Mouse (Mus musculus) erythroblast, adult 5-6 weeks (primary cell): ENCODE results near the gene Ubd. TPM values are rescaled to one million over a fixed set of nuclear protein-coding genes. Genes with fewer than 3 reads are reported as not detected.
"Not testable (repeated sequence)": the region's sequence is repeated elsewhere in the genome, so short reads cannot be mapped to it uniquely, and the experiment has no call there.

Source experiments
- ATAC-seq: replicated peaks from 2 replicates; pipeline ENCODE4 v1.8.0; 2016; ENCODE audit warnings: moderate number of reproducible peaks, mild to moderate bottlenecking, moderate TSS enrichment, inconsistent platforms; ENCODE audit not compliant: poor library complexity, low FRiP score, severe bottlenecking
- total RNA-seq, 2 experiments: library from RNA; stranded (forward) in 1 of 2; stranded (reverse) in 1 of 2; fragments of 150-400 nt in 1 of 2; fragments of 200-764, 138-1000 nt in 1 of 2; gene quantifications; 2 replicates each; pipeline versions ENCODE4 v1.2.3 to v1.2.4; 2015 to 2017; ENCODE audit warnings: low replicate concordance in 2 of 2

Ubd gene
- 5.4 TPM in 1 of 2 replicates, not detected in the other for total RNA-seq (2015; ENCODE audit: low replicate concordance)
- 1.7 and 4.7 TPM in 2 replicates for total RNA-seq (2017; ENCODE audit: low replicate concordance)

DNA sequence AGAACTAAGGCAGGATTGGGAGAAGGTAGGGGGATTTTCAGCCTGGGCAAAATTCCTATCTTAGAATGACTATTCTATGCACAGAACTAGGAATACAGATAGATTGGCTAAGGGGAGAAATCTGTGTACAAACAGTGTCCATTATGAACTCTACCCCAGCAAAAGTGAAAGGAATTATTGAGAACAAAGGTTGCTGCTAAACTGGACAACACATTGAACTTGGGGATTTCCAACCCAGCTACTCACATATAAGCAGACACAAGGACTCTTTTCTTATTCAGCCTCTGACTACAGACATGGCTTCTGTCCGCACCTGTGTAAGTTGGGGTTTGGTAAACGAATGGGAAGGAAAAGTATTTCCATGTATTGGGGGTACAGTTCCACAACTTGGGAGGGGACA, at the start of gene Ubd:
Ubd (plus strand) TSS at position 237 of the 400 bp plus-strand sequence.
- no peak for ATAC-seq

DNA sequence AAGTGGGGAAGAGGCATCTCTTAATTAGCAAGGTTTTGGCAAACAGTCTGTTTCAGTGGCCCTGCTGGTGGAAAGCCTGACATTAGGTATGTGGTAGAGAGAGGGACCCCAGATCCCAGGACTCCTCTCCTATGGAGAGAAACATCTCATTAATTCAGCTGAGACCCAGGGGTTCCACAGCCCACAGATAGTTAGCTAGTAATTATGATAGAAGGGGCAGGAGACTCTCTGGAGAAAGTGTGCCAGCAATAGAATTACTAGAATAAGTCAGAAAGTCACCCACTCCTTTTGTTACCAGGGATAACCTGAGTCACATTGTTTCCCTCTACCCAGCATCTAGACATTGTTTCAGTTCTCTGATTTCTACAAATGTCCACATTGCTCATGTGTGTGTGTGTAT, 32.3 kb upstream of the Ubd start, which contains the start of gene Olfr93:
Olfr93 (minus strand) TSS at position 101 of the 400 bp plus-strand sequence.
- no peak for ATAC-seq

DNA sequence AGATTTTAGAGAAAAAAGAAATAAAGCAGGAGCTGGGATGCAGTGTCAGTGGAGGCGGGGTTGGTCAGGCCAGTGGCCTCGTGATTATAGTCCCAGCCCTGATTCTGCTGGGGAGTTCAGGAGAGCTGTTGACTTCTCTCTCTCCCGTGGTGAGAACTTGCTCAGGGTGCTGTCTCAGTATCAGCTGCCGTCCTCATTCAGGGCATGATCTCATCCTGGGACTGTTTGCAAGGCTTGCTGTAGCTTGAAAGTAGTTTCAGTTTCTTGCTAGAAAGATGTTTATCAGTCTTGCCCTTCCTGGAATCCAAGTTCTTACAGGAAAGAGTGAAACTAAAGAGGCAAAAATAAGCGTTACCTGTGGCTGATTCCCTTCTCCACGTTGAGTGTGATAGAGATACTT, 8.2 kb upstream of the Ubd start:
- no peak for ATAC-seq

- no peak for ATAC-seq
Measured at GRCm38 (mm10) chr17:37190711-37191110, 3.0 kb upstream of the Ubd start.

- ATAC-seq = no peak
Measured at GRCm38 (mm10) chr17:37193032-37193431, 660 bp upstream of the Ubd start.

DNA sequence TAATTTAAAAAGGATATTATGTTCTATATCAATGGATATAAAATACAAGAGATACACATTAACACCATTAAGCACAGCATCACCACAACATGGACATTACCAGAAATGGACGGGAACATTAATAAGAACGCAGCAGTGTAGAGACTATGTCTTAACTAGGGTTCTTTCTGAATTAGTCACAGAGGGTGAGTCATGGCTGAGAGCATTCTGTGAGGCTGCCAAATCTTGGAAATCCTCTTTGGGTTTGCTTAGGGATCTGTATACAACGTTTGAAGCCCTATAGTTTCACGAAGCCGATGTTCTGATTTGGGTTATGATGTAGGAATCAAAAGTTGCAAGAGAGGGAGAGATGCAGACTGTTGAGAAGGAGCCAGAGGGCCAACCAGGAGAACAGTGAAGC, 1.1 kb downstream of the Ubd start:
- ATAC-seq = no peak

DNA sequence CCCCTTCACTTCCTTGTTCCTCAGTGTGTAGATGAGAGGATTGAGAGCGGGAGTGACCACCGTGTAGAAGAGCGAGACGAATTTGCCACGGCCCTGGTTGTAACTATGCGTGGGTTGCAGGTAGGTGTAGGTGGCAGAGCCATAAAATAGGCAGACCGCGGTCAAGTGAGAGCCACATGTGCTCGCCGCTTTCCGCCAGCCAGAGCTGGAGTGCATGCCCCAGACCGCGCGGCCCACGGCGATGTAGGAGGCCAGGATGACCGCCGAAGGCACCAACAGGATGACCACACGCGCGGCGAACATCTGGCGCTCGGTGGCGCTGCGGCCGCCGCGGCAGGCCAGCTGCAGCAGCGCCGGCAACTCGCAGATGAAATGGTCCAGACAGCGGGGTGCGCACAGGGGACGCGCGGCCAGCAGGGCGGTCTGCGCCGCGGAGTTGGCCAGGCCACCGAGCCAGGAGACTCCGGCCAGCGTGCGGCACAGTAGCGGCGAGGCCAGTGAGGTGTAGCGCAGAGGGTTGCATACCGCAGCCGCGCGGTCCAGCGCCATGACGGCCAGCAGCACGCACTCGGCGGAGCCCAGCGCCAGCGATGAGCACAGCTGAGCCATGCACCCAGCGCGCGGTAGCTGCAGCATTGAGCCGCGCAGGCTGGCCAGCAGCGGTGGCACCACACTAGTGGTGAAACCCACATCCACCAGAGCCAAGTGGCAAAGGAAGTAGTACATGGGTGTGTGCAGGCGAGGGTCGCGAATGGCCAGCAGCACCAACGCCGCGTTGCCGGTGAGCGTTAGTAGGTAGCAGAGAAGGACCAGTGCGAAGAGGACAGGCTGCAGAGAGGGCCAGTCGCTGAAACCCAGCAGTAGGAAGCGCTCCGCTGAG, 3.4 kb downstream of the Ubd start:
- no peak for ATAC-seq

DNA sequence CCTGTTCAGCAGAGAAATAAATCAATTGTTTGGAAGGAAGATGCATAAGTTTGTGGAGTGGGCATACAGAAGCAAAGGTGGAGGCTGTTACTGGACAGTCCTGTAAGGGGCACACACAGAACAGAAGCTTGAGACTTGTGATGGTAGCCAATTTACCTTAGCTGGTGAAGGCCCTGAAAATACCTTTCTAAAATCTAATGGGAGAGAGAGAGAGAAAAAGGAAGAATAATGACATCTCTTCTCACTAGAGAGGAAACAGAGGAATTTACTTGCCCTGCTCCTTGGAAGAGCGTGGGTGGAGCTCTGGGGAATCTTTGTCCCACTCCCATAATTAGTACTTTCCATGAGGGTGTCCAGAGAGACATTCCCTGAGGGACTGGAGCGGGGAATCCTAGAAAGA, 7.2 kb downstream of the Ubd start, which contains the start of gene Olfr94:
Olfr94 (minus strand) TSS at position 101 of the 400 bp plus-strand sequence.
- no peak for ATAC-seq

GRCm38 (mm10) chr17:37203206-37203916, 9.7 kb downstream of the Ubd start:
- ATAC-seq = peak; percentile 81

DNA sequence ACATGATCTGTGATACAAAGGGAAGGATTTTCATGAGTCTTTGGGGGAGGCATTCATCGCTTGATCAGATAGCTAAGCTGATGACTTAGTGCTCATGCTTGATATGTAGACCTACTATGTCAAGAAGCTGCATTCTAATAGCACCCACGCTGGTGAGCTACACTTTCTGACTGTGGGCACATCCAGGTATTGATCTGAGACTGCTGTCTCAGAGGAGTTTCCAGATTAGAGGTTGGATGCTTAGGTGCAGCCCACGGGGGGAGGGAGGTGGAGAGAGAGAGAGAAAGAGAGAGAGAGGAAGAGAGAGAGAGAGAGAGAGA, 10.2 kb downstream of the Ubd start:
- no peak for ATAC-seq

DNA sequence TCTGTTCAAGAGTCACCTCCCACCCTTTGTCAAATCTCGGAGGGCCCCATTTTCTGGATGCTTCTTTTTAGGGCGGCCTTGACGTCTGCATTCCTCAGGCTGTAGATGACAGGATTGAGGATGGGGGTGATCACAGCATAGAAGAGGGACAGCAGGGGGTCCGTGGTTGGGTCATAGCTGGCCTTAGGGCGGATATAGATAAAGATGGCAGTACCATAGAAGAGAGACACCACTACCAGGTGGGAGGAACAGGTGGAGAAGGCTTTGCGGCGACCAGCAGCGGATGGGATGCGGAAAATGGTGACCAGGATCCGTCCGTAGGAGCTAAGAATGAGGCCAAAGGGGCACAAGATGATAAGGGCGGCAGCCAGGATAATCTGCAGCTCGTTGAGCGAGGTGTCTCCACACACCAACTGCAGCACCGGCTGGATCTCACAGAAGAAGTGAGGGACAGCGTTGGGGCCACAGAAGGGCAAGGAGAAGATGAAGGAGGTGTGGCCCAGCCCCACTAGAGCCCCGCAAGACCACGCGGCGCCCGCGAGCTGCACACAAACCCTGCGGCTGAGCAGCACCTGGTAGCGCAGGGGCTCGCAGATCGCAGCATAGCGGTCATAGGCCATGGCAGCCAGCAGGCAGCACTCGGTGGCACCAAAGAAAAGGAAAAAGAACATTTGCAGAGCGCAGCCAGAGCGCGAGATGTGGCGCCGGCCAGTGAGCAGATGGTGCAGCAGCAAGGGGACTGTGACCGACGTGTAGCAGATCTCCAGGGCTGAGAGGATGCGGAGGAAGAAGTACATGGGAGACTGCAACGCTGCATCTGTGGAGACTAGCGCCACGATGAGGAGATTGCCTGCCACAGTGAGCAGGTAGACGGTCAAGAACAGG, 17.4 kb downstream of the Ubd start:
- no peak for ATAC-seq

DNA sequence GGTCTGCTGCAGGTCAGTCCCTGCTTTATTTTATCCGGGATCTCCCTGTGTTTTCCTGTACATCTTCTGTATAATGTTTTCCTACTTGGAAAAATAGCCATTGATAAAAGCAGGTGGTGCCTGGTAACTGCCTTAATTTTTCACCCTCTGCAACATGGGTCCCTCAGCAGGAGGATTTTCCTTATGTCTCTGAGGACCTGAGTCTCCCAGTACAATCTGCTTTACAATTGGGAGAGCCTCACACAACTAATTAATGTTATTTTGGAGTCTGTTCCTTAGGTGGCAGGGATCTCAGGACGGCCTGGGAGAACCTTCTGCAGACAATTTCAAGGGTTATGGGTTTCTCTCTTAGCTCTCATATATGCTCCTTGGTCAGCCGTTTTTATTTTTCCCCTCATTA, 19.3 kb downstream of the Ubd start, which contains the start of gene Olfr95:
Olfr95 (minus strand) TSS at position 101 of the 400 bp plus-strand sequence.
- ATAC-seq = no peak

DNA sequence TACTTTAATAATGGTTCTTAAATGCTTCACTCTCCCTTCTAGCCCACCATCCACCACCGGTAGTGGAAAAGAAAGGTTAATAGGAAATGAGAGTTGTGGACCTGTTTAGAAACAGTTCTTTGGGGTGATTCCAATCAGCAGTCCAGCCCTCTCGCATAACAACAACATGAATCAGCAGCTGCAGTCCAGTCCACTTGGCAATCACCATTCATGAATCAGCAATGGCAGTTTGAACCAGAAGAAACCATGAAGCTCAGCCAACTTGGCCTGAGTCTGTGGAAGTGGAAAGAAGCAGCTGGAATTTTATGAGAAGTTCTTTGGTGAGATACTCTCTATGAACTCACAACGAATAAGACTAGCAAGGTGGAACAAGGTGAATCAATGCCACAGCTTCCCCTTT, 24.8 kb downstream of the Ubd start:
- no peak for ATAC-seq

DNA sequence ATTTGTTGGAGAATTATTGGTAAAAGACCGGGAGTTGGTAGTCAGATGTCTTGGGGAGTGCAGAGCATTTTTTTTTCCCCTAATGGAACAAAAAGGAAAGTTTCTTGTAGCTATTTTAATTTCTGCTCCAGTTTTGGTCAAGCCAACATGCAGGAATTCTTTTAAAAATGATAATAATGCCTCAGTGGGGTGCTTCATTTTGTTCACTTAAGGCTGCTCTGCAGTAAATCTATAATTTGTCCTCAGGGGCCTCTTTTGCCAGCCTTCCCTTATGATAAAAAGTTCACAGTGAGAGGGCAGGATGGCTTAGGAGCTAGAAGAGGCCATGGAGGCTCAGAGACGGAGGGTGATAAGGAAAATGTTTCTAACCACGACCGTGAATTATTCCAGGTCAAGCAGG, 26.2 kb downstream of the Ubd start, which contains the start of gene Olfr96:
Olfr96 (plus strand) TSS at position 301 of the 400 bp plus-strand sequence.
- no peak for ATAC-seq

- ATAC-seq = no peak
Measured at GRCm38 (mm10) chr17:37221879-37222278, 28.2 kb downstream of the Ubd start.

GRCm38 (mm10) chr17:37237230-37237629, 43.5 kb downstream of the Ubd start, which contains the start of gene Olfr97:
Gene Olfr97, minus strand, starts transcription at chr17:37237330.
- ATAC-seq = not testable (repeated sequence)

DNA sequence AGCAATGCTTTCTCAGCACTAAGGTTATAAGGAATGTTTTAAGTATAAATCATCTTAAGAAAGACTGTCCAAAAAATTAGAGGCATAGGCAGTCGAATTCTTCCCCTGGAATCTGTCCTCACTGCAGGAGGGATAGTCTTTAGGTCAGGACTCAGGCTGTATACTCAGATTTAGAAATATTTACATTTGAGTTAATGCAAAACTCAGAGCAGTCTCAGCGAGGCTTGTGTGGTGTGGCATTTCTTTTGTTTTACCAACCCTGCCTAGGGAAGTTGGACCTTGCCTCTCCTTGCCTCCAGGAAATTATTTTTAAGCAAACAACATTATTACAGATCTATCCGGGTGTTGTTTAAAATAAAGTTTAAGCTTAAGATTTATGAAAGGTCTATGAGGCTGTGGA, 48.5 kb downstream of the Ubd start:
- no peak for ATAC-seq
